Mouse (Mus musculus) forebrain, embryonic 14.5 days (tissue): ENCODE data around the gene Rora. TPM values are rescaled to one million over a fixed set of nuclear protein-coding genes. Genes with fewer than 3 reads are reported as not detected.

Experiments
- ATAC-seq: fragments of 200-750 bp; cut with Nextera tagmentation; 2 replicates; pipeline ENCODE4 v1.8.0; 2017; ENCODE audit warnings: mild to moderate bottlenecking, moderate library complexity
- DNase-seq: peaks from one replicate; pipeline ENCODE4 v3.0.0-alpha.2; 2015; ENCODE audit warnings: low spot score
- H3K27ac ChIP-seq: fragments of 300-500 bp; sonication (generic); 2 replicates; pipeline ENCODE4 v1.5.1; 2014; ENCODE audit warnings: low read depth, mild to moderate bottlenecking, control low read depth, low read length, moderate library complexity
- H3K27me3 ChIP-seq: fragments of 300-500 bp; sonication (generic); replicated peaks from 2 replicates; pipeline ENCODE4 v1.6.1; 2014; ENCODE audit warnings: low read length, control low read depth, mixed read lengths; ENCODE audit not compliant: control insufficient read depth, insufficient read depth
- H3K36me3 ChIP-seq: fragments of 300-500 bp; sonication (generic); 2 replicates; pipeline ENCODE4 v1.6.1; 2014; ENCODE audit warnings: low read length, control low read depth; ENCODE audit not compliant: control insufficient read depth, insufficient read depth
- H3K4me1 ChIP-seq: fragments of 300-500 bp; sonication (generic); 2 replicates; pipeline ENCODE4 v1.6.1; 2014; ENCODE audit warnings: antibody characterized with exemption, low read length, control low read depth; ENCODE audit not compliant: control insufficient read depth, insufficient read depth
- H3K4me2 ChIP-seq: fragments of 300-500 bp; sonication (generic); 2 replicates; pipeline ENCODE4 v1.6.1; 2014; ENCODE audit warnings: mild to moderate bottlenecking, control low read depth, low read length
- H3K4me3 ChIP-seq: fragments of 300-500 bp; sonication (generic); 2 replicates; pipeline ENCODE4 v1.5.1; 2014; ENCODE audit warnings: low read depth, low read length, control low read depth
- H3K9ac ChIP-seq: fragments of 300-500 bp; sonication (generic); 2 replicates; pipeline ENCODE4 v1.6.1; 2014; ENCODE audit warnings: mild to moderate bottlenecking, low read length, control low read depth, moderate library complexity
- H3K9me3 ChIP-seq: fragments of 300-500 bp; sonication (generic); replicated peaks from 2 replicates; pipeline ENCODE4 v1.6.1; 2016; ENCODE audit warnings: low read length, control low read depth, mixed read lengths; ENCODE audit not compliant: control insufficient read depth
- WGBS: fragments of 180-500 bp; shearing (Covaris S2); extraction: QIAGEN DNeasy Blood & Tissue Kit; methylation state at CpG from one replicate; pipeline ENCODE4 v1.1.7; 2014; 5-methylcytosine and 5-hydroxymethylcytosine counted together
- polyA plus RNA-seq: library from polyadenylated mRNA; unstranded; fragments of >200 nt; fragmentation: Nextera tagmentation; extraction: Ambion mirVana; gene quantifications from 2 replicates; pipeline ENCODE4 v1.2.1, GENCODE M21; 2014

Rora gene
- polyA plus RNA-seq, 1 experiment from 2014 or later, result 15.2 TPM

- WGBS, result 79% methylated on average over 5 of the region's 5 CpGs
- Histone ChIP-seq H3K27me3 (no peaks in the 10 kb centered on the region), H3K36me3 (no peaks in the 10 kb centered on the region), H3K4me3 (no peak overlapping the region), H3K4me1 (0 out of 2 replicates have a peak, but pooled peaks cover 4% of the 10 kb centered on the region), H3K9me3 (no peaks in the 10 kb centered on the region), H3K4me2 (no peak overlapping the region), H3K27ac (no peak overlapping the region), H3K9ac (no peak overlapping the region)
- DNase-seq (no peak), ATAC-seq (no peak)
These were observed 305.3 kb downstream of the Rora start for GRCm38 (mm10) chr9:68958919-68959318.

GRCm38 (mm10) chr9:68963898-68964297, 310.3 kb downstream of the Rora start:
- DNase-seq (no peak), ATAC-seq (no peak)
- WGBS, result 88% methylated on average over 5 of the region's 5 CpGs
- Histone ChIP-seq H3K27me3 (no peaks in the 10 kb centered on the region), H3K27ac (no peak overlapping the region), H3K4me2 (no peak overlapping the region), H3K36me3 (no peaks in the 10 kb centered on the region), H3K4me3 (no peak overlapping the region), H3K9me3 (no peaks in the 10 kb centered on the region), H3K4me1 (no peaks in the 10 kb centered on the region), H3K9ac (no peak overlapping the region)

GRCm38 (mm10) chr9:68966540-68966939, 313.0 kb downstream of the Rora start:
- H3K27me3 ChIP-seq, result no peaks in the 10 kb centered on the region
- 35% methylated on average over 13 of the region's 13 CpGs for WGBS
- H3K4me3 ChIP-seq, result no peak overlapping the region
- H3K4me1 ChIP-seq, result no peaks in the 10 kb centered on the region
- H3K9me3 ChIP-seq, result no peaks in the 10 kb centered on the region
- DNase-seq (no peak), ATAC-seq (no peak)
- no peak overlapping the region for H3K4me2 ChIP-seq
- no peak overlapping the region for H3K9ac ChIP-seq
- H3K36me3 ChIP-seq, result no peaks in the 10 kb centered on the region
- no peak overlapping the region for H3K27ac ChIP-seq

DNA sequence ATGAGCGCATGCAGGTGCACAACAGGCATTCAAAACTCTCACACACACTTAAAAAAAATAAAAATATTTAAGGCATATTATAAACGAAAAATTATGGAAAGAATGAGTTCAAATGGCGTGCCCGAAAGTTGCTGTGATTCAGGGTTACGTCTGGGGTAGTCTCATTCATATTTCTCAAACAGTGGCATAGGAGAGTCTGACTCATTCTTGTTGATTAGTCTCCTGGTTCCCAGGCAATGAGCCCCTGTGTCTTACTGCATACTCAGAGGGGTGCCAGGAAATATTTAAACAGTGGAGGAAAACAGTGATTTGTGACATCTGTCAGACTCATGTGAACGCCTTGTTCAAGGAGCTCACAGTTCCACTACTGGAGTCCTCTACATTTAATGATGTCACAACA, 316.5 kb downstream of the Rora start:
- DNase-seq (no peak), ATAC-seq (no peak)
- H3K4me1 ChIP-seq, result no peaks in the 10 kb centered on the region
- no peak overlapping the region for H3K4me2 ChIP-seq
- H3K9me3 ChIP-seq, result no peaks in the 10 kb centered on the region
- H3K36me3 ChIP-seq, result no peaks in the 10 kb centered on the region
- no peak overlapping the region for H3K27ac ChIP-seq
- no peak overlapping the region for H3K4me3 ChIP-seq
- no peak overlapping the region for H3K9ac ChIP-seq
- WGBS, result 86% methylated on average over 6 of the region's 6 CpGs
- no peaks in the 10 kb centered on the region for H3K27me3 ChIP-seq

GRCm38 (mm10) chr9:68972277-68972676, 318.7 kb downstream of the Rora start:
- 86% methylated on average over 7 of the region's 7 CpGs for WGBS
- no peaks in the 10 kb centered on the region for H3K9me3 ChIP-seq
- H3K4me3 ChIP-seq, result no peak overlapping the region
- peaks cover 12% of the 10 kb centered on the region for H3K4me1 ChIP-seq
- H3K27ac ChIP-seq, result no peak overlapping the region
- no peak overlapping the region for H3K9ac ChIP-seq
- H3K36me3 ChIP-seq, result no peaks in the 10 kb centered on the region
- no peak overlapping the region for H3K4me2 ChIP-seq
- no peaks in the 10 kb centered on the region for H3K27me3 ChIP-seq
- DNase-seq (no peak), ATAC-seq (no peak)

DNA sequence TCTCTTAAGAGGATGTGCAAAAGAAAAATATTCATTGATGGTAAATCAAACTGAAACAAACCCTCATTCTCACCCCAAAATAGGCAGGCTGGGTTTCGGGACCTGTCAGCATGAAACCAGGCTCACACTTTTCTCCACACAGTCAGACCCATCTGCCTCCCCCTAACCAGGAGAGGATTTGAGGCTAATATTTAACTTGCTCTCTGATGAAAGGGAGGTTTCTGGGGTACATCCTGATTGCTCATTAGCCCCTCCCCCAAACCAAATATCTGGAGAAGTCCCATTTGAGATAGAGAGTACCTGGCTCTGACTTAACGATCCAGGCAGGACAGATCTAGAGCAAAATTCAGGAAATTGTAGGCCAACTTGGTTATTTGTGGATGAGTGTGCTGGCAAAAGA, 320.9 kb downstream of the Rora start:
- Histone ChIP-seq H3K9ac (no peak overlapping the region), H3K9me3 (no peaks in the 10 kb centered on the region), H3K27me3 (no peaks in the 10 kb centered on the region), H3K4me2 (no peak overlapping the region), H3K4me1 (peaks cover 14% of the 10 kb centered on the region), H3K4me3 (no peak overlapping the region), H3K27ac (no peak overlapping the region), H3K36me3 (no peaks in the 10 kb centered on the region)
- no peak for ATAC-seq
- WGBS, result 86% methylated on average over 2 of the region's 2 CpGs
- DNase-seq, result no peak

GRCm38 (mm10) chr9:68976136-68976535, 322.6 kb downstream of the Rora start:
- Histone ChIP-seq H3K4me2 (no peak overlapping the region), H3K9ac (no peak overlapping the region), H3K27me3 (no peaks in the 10 kb centered on the region), H3K36me3 (no peaks in the 10 kb centered on the region), H3K27ac (no peak overlapping the region), H3K4me1 (peaks cover 14% of the 10 kb centered on the region), H3K4me3 (no peak overlapping the region), H3K9me3 (no peaks in the 10 kb centered on the region)
- DNase-seq, result peak; percentile 42
- WGBS, result 29% methylated on average over 5 of the region's 5 CpGs
- ATAC-seq, result no peak

- peaks cover 14% of the 10 kb centered on the region for H3K4me1 ChIP-seq
- H3K9me3 ChIP-seq, result no peaks in the 10 kb centered on the region
- no peaks in the 10 kb centered on the region for H3K27me3 ChIP-seq
- 4% methylated on average over 4 of the region's 4 CpGs for WGBS
- peak; percentile 46 for DNase-seq
- no peaks in the 10 kb centered on the region for H3K36me3 ChIP-seq
- 0 out of 2 replicates have a peak overlapping the region, but pooled peaks have one; percentile 28 for H3K27ac ChIP-seq
- peak overlapping the region; percentile 41 for H3K9ac ChIP-seq
- H3K4me3 ChIP-seq, result no peak overlapping the region
- ATAC-seq, result no peak
- H3K4me2 ChIP-seq, result no peak overlapping the region
These were observed 323.3 kb downstream of the Rora start for GRCm38 (mm10) chr9:68976851-68977250.

- H3K4me3 ChIP-seq, result no peak overlapping the region
- no peak overlapping the region for H3K27ac ChIP-seq
- 70% methylated on average over 4 of the region's 4 CpGs for WGBS
- H3K9ac ChIP-seq, result no peak overlapping the region
- ATAC-seq (no peak), DNase-seq (no peak)
- H3K4me2 ChIP-seq, result no peak overlapping the region
- no peaks in the 10 kb centered on the region for H3K36me3 ChIP-seq
- no peaks in the 10 kb centered on the region for H3K9me3 ChIP-seq
- no peaks in the 10 kb centered on the region for H3K27me3 ChIP-seq
- peaks cover 14% of the 10 kb centered on the region for H3K4me1 ChIP-seq
These were observed 325.1 kb downstream of the Rora start for GRCm38 (mm10) chr9:68978656-68979055.
